Mouse (Mus musculus) liver, embryonic 13.5 days (tissue): ENCODE measurements around the gene Ccl25. TPM values are rescaled to one million over a fixed set of nuclear protein-coding genes. Genes with fewer than 3 reads are reported as not detected.
"Not testable (repeated sequence)": the region's sequence is repeated elsewhere in the genome, so short reads cannot be mapped to it uniquely, and the experiment has no call there.

Experiments
- ATAC-seq: fragments of 200-750 bp; cut with Nextera tagmentation; 2 replicates; pipeline ENCODE4 v1.8.0; 2017; ENCODE audit warnings: low read depth, mild to moderate bottlenecking, moderate number of reproducible peaks, moderate library complexity
- DNase-seq: peaks from one replicate; pipeline ENCODE4 v3.0.0; 2022
- H3K27ac ChIP-seq: fragments of 300-500 bp; sonication (generic); 2 replicates; pipeline ENCODE4 v1.5.1; 2015; ENCODE audit warnings: moderate library complexity, mild to moderate bottlenecking, inconsistent platforms
- H3K27me3 ChIP-seq: fragments of 300-500 bp; sonication (generic); 2 replicates; pipeline ENCODE4 v1.6.1; 2015; ENCODE audit warnings: mild to moderate bottlenecking, inconsistent platforms
- H3K36me3 ChIP-seq: fragments of 300-500 bp; sonication (generic); 2 replicates; pipeline ENCODE4 v1.6.1; 2015; ENCODE audit warnings: mild to moderate bottlenecking, inconsistent platforms
- H3K4me1 ChIP-seq: fragments of 300-500 bp; sonication (generic); replicated peaks from 2 replicates; pipeline ENCODE4 v1.6.1; 2015; ENCODE audit warnings: inconsistent platforms
- H3K4me2 ChIP-seq: fragments of 300-500 bp; sonication (generic); 2 replicates; pipeline ENCODE4 v1.6.1; 2015; ENCODE audit warnings: inconsistent platforms, mild to moderate bottlenecking, moderate library complexity
- H3K4me3 ChIP-seq: fragments of 300-500 bp; sonication (generic); replicated peaks from 2 replicates; pipeline ENCODE4 v1.5.1; 2015; ENCODE audit warnings: mild to moderate bottlenecking, inconsistent platforms
- H3K9ac ChIP-seq: fragments of 300-500 bp; sonication (generic); 2 replicates; pipeline ENCODE4 v1.6.1; 2015; ENCODE audit warnings: mild to moderate bottlenecking, inconsistent platforms
- H3K9me3 ChIP-seq: fragments of 300-500 bp; sonication (generic); replicated peaks from 2 replicates; pipeline ENCODE4 v1.6.1; 2016; ENCODE audit warnings: inconsistent platforms
- WGBS: fragments of 180-500 bp; shearing (Covaris S2); methylation state at CpG from one replicate; pipeline ENCODE4 v1.1.7; 2015; ENCODE audit not compliant: insufficient replicate concordance; 5-methylcytosine and 5-hydroxymethylcytosine counted together
- polyA plus RNA-seq: library from polyadenylated mRNA; unstranded; fragments of >200 nt; fragmentation: Nextera tagmentation; extraction: Ambion mirVana; gene quantifications from 2 replicates; pipeline ENCODE4 v1.2.1, GENCODE M21; 2015

Gene Ccl25
- polyA plus RNA-seq, 1 experiment from 2014 or later, result 9.2 TPM

DNA sequence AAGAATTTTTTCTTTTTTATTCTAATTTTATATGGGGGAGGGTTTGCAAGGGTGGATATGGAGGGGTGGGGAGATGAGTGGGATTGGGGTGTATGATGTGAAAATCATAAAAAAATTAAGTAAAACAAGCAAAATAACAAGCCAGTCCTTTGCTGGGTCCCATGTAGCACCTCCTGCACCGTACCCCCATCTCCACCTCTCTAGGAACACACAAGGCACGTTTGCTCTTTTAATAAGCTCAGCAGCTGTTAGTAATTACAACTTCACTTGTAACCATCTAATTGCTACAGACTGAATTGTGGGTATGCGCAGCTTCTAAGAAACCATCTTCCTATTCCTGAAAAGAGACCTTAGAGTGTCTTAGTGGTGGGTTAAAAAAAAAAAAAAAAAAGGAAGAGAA lies 15.2 kb downstream of the Ccl25 start:
- Histone ChIP-seq H3K9ac (no peak overlapping the region), H3K4me1 (no peaks in the 10 kb centered on the region), H3K27ac (no peak overlapping the region), H3K36me3 (peaks cover 39% of the 10 kb centered on the region), H3K27me3 (no peaks in the 10 kb centered on the region), H3K4me2 (no peak overlapping the region), H3K4me3 (no peak overlapping the region), H3K9me3 (no peaks in the 10 kb centered on the region)
- no peak for DNase-seq
- no peak for ATAC-seq
- 79% methylated on average over 3 of the region's 3 CpGs for WGBS

DNA sequence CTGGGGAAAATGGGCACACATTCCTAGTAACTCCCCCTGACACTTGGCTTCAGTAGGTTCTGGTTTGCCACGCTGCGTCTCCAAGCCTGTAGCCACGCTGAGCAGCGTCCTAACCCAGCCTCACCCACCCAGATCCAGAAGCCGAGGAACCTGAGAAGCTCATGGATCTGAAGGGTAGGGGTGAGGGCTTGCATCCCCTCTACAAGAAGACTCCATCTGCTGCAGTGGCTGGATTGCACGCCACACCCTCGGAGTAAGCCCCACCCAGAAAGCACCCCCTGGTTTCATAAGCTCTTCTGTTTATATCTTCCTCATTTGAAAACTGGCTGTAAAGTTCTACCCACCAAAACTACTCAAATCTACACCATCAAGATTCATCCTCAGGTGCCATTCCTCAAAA lies 22.7 kb downstream of the Ccl25 start:
- H3K4me2 ChIP-seq, result no peak overlapping the region

GRCm38 (mm10) chr8:4348275-4348674 lies 23.3 kb downstream of the Ccl25 start:
- Histone ChIP-seq H3K9me3 (no peaks in the 10 kb centered on the region), H3K36me3 (no peaks in the 10 kb centered on the region), H3K4me2 (no peak overlapping the region), H3K4me3 (no peak overlapping the region), H3K27me3 (no peaks in the 10 kb centered on the region), H3K27ac (no peak overlapping the region), H3K9ac (no peak overlapping the region), H3K4me1 (peaks cover 4% of the 10 kb centered on the region)
- ATAC-seq (no peak), DNase-seq (no peak)
- 42% methylated on average over 12 of the region's 12 CpGs for WGBS

More for the DNA sequence above, 22.7 kb downstream of the Ccl25 start:
- peaks cover 4% of the 10 kb centered on the region for H3K4me1 ChIP-seq
- no peak overlapping the region for H3K9ac ChIP-seq
- H3K27ac ChIP-seq, result no peak overlapping the region
- no peaks in the 10 kb centered on the region for H3K9me3 ChIP-seq
- DNase-seq (no peak), ATAC-seq (no peak)
- no peak overlapping the region for H3K4me3 ChIP-seq
- no peaks in the 10 kb centered on the region for H3K36me3 ChIP-seq
- 71% methylated on average over 7 of the region's 7 CpGs for WGBS
- no peaks in the 10 kb centered on the region for H3K27me3 ChIP-seq

GRCm38 (mm10) chr8:4349335-4349734 lies 24.3 kb downstream of the Ccl25 start:
- no peaks in the 10 kb centered on the region for H3K27me3 ChIP-seq
- no peak overlapping the region for H3K27ac ChIP-seq
- no peak overlapping the region for H3K4me2 ChIP-seq
- DNase-seq (no peak), ATAC-seq (no peak)
- WGBS, result 42% methylated on average over 1 of the region's 1 CpGs
- no peaks in the 10 kb centered on the region for H3K36me3 ChIP-seq
- no peak overlapping the region for H3K9ac ChIP-seq
- H3K9me3 ChIP-seq, result no peaks in the 10 kb centered on the region
- no peak overlapping the region for H3K4me3 ChIP-seq
- peaks cover 4% of the 10 kb centered on the region for H3K4me1 ChIP-seq

DNA sequence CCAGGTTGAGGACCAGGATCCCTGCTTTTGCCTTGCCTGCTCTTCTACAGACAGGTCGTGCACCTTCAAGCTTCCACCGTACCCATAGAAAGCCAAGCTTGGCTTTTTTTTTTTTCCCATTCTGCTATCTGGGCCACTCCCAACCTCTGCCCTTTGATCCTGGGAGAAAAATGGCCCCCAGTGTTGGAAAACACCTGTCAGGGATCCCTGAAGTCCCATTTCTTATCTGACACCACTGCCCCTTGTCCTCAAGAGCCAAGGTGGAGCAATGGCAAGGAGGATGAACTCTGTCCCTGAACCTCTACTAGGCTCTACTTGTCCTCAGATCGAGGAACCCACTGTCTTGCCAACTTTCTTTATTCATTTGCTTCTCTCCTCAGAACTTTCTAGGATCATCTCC lies 25.6 kb downstream of the Ccl25 start:
- Histone ChIP-seq H3K27me3 (no peaks in the 10 kb centered on the region), H3K9ac (no peak overlapping the region), H3K4me1 (peaks cover 4% of the 10 kb centered on the region), H3K27ac (no peak overlapping the region), H3K36me3 (no peaks in the 10 kb centered on the region), H3K4me2 (no peak overlapping the region), H3K4me3 (no peak overlapping the region), H3K9me3 (no peaks in the 10 kb centered on the region)
- ATAC-seq (no peak), DNase-seq (no peak)
- WGBS, result 68% methylated on average over 3 of the region's 3 CpGs

DNA sequence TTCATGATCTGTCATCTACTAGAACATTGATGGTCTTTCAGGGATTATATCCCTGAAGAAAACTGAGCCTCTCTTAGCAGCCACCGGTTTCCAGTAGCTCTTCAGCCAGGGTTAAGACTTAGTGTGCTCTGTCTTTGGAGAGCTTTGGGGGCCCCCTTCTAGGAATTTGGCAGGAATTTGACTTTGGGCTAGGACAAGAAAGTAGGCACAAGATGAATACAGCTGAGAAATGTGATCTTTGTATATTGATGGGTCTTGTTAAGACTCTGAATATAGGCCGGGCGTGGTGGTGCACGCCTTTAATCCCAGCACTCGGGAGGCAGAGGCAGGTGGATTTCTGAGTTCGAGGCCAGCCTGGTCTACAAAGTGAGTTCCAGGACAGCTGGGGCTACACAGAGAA lies 27.6 kb downstream of the Ccl25 start:
- H3K4me2 ChIP-seq, H3K9ac ChIP-seq, ATAC-seq, H3K4me3 ChIP-seq, H3K4me1 ChIP-seq, H3K27ac ChIP-seq, H3K36me3 ChIP-seq, H3K27me3 ChIP-seq, H3K9me3 ChIP-seq, DNase-seq: not testable (repeated sequence)
- WGBS, result 82% methylated on average over 6 of the region's 6 CpGs

- no peak overlapping the region for H3K4me3 ChIP-seq
- DNase-seq, result no peak
- no peak for ATAC-seq
- no peaks in the 10 kb centered on the region for H3K9me3 ChIP-seq
- H3K27ac ChIP-seq, result no peak overlapping the region
- no peaks in the 10 kb centered on the region for H3K4me1 ChIP-seq
- H3K9ac ChIP-seq, result no peak overlapping the region
- H3K4me2 ChIP-seq, result no peak overlapping the region
- H3K27me3 ChIP-seq, result no peaks in the 10 kb centered on the region
- WGBS, result 73% methylated on average over 4 of the region's 4 CpGs
- H3K36me3 ChIP-seq, result no peaks in the 10 kb centered on the region
Observed at GRCm38 (mm10) chr8:4353741-4354140, 28.7 kb downstream of the Ccl25 start.

DNA sequence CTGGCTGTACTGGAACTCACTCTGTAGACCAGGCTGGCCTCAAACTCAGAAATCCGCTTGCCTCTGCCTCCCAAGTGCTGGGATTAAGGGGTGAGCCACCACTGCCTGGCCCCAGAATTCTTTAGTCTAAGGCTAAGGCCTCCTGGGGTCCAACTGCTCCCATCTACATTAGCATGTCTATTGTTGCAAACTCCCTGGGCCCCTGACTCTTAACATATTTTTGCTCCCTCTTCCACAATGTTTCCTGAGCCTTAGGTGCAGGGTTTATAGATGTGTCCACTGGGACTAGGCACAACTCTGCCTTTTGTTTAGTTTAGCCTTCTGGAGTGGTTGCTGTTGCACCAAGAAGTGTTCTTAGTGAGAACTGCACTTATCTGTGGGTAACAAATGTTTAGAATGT lies 29.5 kb downstream of the Ccl25 start:
- Histone ChIP-seq H3K4me3 (no peak overlapping the region), H3K9ac (no peak overlapping the region), H3K9me3 (no peaks in the 10 kb centered on the region), H3K4me2 (no peak overlapping the region), H3K36me3 (no peaks in the 10 kb centered on the region), H3K4me1 (no peaks in the 10 kb centered on the region), H3K27ac (no peak overlapping the region), H3K27me3 (no peaks in the 10 kb centered on the region)
- no peak for ATAC-seq
- no peak for DNase-seq
- 52% methylated on average over 1 of the region's 1 CpGs for WGBS

GRCm38 (mm10) chr8:4355455-4355854 lies 30.4 kb downstream of the Ccl25 start:
- H3K27ac ChIP-seq, result no peak overlapping the region
- no peak overlapping the region for H3K4me3 ChIP-seq
- H3K4me1 ChIP-seq, result no peaks in the 10 kb centered on the region
- no peaks in the 10 kb centered on the region for H3K27me3 ChIP-seq
- no peaks in the 10 kb centered on the region for H3K36me3 ChIP-seq
- H3K4me2 ChIP-seq, result no peak overlapping the region
- DNase-seq (no peak), ATAC-seq (no peak)
- no peaks in the 10 kb centered on the region for H3K9me3 ChIP-seq
- H3K9ac ChIP-seq, result no peak overlapping the region
- WGBS, result 77% methylated on average over 10 of the region's 10 CpGs

- no peaks in the 10 kb centered on the region for H3K9me3 ChIP-seq
- no peak overlapping the region for H3K27ac ChIP-seq
- H3K4me3 ChIP-seq, result no peak overlapping the region
- WGBS, result 43% methylated on average over 3 of the region's 3 CpGs
- ATAC-seq (no peak), DNase-seq (no peak)
- no peaks in the 10 kb centered on the region for H3K27me3 ChIP-seq
- H3K4me2 ChIP-seq, result no peak overlapping the region
- H3K36me3 ChIP-seq, result no peaks in the 10 kb centered on the region
- no peak overlapping the region for H3K9ac ChIP-seq
- H3K4me1 ChIP-seq, result no peaks in the 10 kb centered on the region
Observed at GRCm38 (mm10) chr8:4359362-4359761, 34.4 kb downstream of the Ccl25 start.

DNA sequence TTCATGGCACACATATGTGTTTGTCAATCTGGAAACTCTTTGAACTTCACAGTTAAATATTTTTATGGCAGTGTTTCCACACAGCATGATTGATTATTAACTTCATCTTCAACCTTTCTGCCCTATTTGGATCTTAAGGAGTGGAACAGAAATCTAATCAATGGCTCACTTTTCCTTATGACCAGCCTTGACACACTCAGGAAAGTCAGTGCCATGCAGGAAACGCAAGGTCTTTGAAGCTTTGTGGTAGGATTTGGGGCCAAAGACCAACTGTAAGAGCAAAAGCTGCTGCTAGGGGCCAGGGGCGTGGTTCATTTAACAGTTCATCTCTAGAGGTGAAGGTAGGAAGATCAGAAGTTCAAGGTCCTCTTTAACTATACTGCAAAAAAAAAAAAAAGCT lies 35.9 kb downstream of the Ccl25 start:
- Histone ChIP-seq H3K9me3 (no peaks in the 10 kb centered on the region), H3K27me3 (no peaks in the 10 kb centered on the region), H3K36me3 (no peaks in the 10 kb centered on the region), H3K27ac (no peak overlapping the region), H3K4me2 (no peak overlapping the region), H3K9ac (no peak overlapping the region), H3K4me1 (no peaks in the 10 kb centered on the region), H3K4me3 (no peak overlapping the region)
- ATAC-seq (no peak), DNase-seq (no peak)
- 63% methylated on average over 2 of the region's 2 CpGs for WGBS

DNA sequence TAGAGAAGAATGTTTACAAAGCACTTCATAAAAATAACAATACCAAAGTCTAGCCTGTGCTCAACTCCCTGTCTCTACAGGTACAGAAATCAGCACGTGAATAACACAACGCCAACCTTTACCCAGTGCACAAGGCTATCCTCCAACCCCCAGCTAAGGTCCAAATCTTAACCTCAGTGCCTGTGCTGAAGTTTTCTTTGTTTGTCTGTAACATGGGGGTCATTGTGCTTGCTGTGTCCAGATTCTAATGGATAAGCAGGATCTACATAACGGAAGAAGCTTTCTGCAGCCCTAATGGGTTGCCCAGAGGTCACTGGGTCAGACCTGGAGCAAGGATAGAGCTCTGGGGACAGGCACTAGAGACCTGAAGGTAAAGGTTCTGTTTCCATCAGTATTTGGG lies 41.2 kb downstream of the Ccl25 start:
- DNase-seq, result no peak
- H3K36me3 ChIP-seq, result no peaks in the 10 kb centered on the region
- no peaks in the 10 kb centered on the region for H3K27me3 ChIP-seq
- 65% methylated on average over 3 of the region's 3 CpGs for WGBS
- ATAC-seq, result no peak
- H3K27ac ChIP-seq, result no peak overlapping the region
- no peak overlapping the region for H3K4me2 ChIP-seq
- H3K9me3 ChIP-seq, result no peaks in the 10 kb centered on the region
- H3K4me3 ChIP-seq, result no peak overlapping the region
- H3K4me1 ChIP-seq, result no peaks in the 10 kb centered on the region
- no peak overlapping the region for H3K9ac ChIP-seq

DNA sequence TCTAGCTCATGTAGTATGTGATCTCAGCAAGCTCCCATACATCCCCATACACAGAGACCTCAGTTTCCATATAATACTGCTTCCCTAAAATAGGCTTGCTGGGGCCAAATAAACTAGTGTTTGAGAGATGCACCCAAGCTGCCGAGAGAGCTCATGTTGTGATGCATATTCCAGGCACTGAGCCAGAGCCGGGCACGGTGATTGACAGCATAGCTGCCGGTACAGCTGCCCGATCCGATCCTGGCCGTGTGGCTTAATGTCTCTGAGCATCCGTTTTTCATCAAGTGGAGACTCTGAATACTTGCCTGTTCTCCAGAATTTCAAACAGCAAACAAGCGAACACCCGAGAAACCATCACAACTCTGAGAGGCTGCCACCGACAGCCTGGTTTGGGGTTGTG lies 42.8 kb downstream of the Ccl25 start:
- Histone ChIP-seq H3K36me3 (no peaks in the 10 kb centered on the region), H3K27ac (no peak overlapping the region), H3K27me3 (no peaks in the 10 kb centered on the region), H3K9ac (no peak overlapping the region), H3K4me2 (no peak overlapping the region), H3K9me3 (no peaks in the 10 kb centered on the region), H3K4me3 (no peak overlapping the region), H3K4me1 (no peaks in the 10 kb centered on the region)
- 79% methylated on average over 11 of the region's 11 CpGs for WGBS
- DNase-seq (no peak), ATAC-seq (no peak)
